Mouse (Mus musculus): ENCODE measurements at regions not wholly inside any gene's neighbourhood (a gene's known extent, or its start where the extent isn't known, plus 50 kb on each side); places are given as distances from the start of the nearest gene placed in this dataset.

- Histone ChIP-seq H3K4me1 (ENCODE audit: insufficient read depth, low read depth, low read length) (no peaks in the 10 kb centered on the region), H3K9me3 (replicated peaks) (peaks cover 21% of the 10 kb centered on the region)
- no peak for DNase-seq (ENCODE audit: low spot score)
Observed at GRCm38 (mm10) chr10:125896646-125897045, 69.3 kb upstream of the Lrig3 start.

DNA sequence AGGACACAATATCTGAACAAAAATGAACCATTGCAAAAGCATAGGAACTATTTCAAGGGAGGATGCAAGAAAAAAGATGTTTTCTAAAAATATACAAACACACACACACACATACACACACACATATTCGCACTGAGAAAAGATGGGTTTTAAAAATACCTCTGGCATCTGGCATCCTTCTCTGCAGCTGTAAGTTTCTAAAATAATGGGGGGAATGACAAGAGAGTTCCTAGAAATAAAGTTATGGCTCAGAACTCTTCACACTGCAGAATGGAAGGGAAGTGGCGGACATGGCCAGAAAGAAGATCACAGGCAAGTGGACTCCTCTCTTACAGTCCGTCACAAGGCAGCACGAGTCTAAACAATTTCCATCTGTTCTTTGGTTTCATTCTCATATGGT, 66.5 kb upstream of the Lrig3 start:
- ATAC-seq (ENCODE audit: extremely low read depth, insufficient number of reproducible peaks, low FRiP score, poor library complexity, severe bottlenecking) = no peak
- no peaks in the 10 kb centered on the region for H3K36me3 ChIP-seq (replicated peaks)
- no peak for DNase-seq (ENCODE audit: low spot score)
- no peak for TF ChIP-seq GATA1 (IDR thresholded peaks at IDR 0.05; ENCODE audit: borderline replicate concordance, low read length)
- H3K27me3 ChIP-seq (ENCODE audit: insufficient read depth, low read length) = no peaks in the 10 kb centered on the region
- H3K9me3 ChIP-seq (replicated peaks) = peaks cover 34% of the 10 kb centered on the region
- no peaks in the 10 kb centered on the region for H3K4me1 ChIP-seq (ENCODE audit: insufficient read depth, low read depth, low read length)
- H3K4me3 ChIP-seq (ENCODE audit: low read depth, low read length) = no peak overlapping the region

More at GRCm38 (mm10) chr10:125896646-125897045, 69.3 kb upstream of the Lrig3 start:
- TF ChIP-seq GATA1 (IDR thresholded peaks at IDR 0.05; ENCODE audit: borderline replicate concordance, low read length) = no peak
- TF ChIP-seq GATA2 (IDR thresholded peaks at IDR 0.05; ENCODE audit: borderline replicate concordance, low read depth, low read length) = no peak
- TF ChIP-seq CTCF (IDR thresholded peaks at IDR 0.05; ENCODE audit: low read depth, low read length) = no peak
- no peak for TF ChIP-seq TAL1 (conservative IDR thresholded peaks at IDR 0.05; ENCODE audit: low read depth, low read length)
- TF ChIP-seq POLR2AphosphoS5 (IDR thresholded peaks at IDR 0.05; ENCODE audit: insufficient replicate concordance, low read depth, low read length) = no peak
- ATAC-seq (ENCODE audit: extremely low read depth, insufficient number of reproducible peaks, low FRiP score, poor library complexity, severe bottlenecking) = no peak
- no peak overlapping the region for H3K4me3 ChIP-seq (ENCODE audit: low read depth, low read length)
- H3K27me3 ChIP-seq (ENCODE audit: insufficient read depth, low read length) = no peaks in the 10 kb centered on the region
- no peaks in the 10 kb centered on the region for H3K36me3 ChIP-seq (replicated peaks)

DNA sequence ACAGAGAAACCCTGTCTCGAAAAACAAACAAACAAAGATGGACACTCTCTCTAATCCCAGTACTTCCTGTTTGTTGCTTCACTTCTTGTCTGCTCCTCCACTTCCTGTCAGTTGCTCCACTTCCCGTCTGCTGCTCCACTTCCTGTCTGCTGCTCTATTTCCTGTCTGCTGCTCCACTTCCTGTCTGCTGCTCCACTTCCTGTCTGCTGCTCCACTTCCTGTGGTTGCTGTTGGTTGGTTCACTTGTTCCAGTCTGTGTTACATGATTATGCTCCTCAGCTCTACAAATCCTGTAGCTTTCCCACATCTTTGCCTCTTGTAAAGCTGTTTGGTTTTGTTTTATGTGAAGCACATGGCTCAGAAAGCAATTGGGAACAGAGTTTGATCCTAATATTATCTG, 65.4 kb upstream of the Lrig3 start:
- ATAC-seq (ENCODE audit: extremely low read depth, insufficient number of reproducible peaks, low FRiP score, poor library complexity, severe bottlenecking) (no peak), DNase-seq (ENCODE audit: low spot score) (no peak)
- Histone ChIP-seq H3K4me1 (ENCODE audit: insufficient read depth, low read depth, low read length) (no peaks in the 10 kb centered on the region), H3K36me3 (replicated peaks) (no peaks in the 10 kb centered on the region), H3K9me3 (replicated peaks) (peaks cover 31% of the 10 kb centered on the region), H3K4me3 (ENCODE audit: low read depth, low read length) (no peak overlapping the region), H3K27me3 (ENCODE audit: insufficient read depth, low read length) (no peaks in the 10 kb centered on the region)
- TF ChIP-seq GATA2 (IDR thresholded peaks at IDR 0.05; ENCODE audit: borderline replicate concordance, low read depth, low read length) (no peak), GATA1 (IDR thresholded peaks at IDR 0.05; ENCODE audit: borderline replicate concordance, low read length) (no peak), CTCF (IDR thresholded peaks at IDR 0.05; ENCODE audit: low read depth, low read length) (no peak), POLR2AphosphoS5 (IDR thresholded peaks at IDR 0.05; ENCODE audit: insufficient replicate concordance, low read depth, low read length) (no peak), TAL1 (conservative IDR thresholded peaks at IDR 0.05; ENCODE audit: low read depth, low read length) (no peak)

DNA sequence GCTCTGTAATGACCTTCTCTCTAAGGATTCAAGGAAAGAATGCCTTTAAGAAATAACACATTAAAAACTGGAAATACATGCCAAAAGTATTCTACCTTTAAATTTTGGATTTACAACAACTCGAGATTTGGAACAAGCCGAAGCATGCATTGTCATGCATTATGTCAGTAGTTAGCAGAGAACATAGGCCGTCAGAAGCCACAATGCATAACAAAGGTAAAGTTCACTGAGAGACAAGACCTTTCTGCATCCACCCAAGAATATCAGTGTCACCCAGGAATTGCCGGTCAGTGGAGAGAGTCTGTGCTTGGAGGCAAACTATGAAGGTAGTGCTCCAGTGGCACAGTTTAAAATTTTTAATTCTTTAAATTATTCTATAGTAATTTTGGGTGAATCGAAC, 63.3 kb upstream of the Lrig3 start:
- Histone ChIP-seq H3K9me3 (replicated peaks) (peaks cover 34% of the 10 kb centered on the region), H3K4me1 (ENCODE audit: insufficient read depth, low read depth, low read length) (no peaks in the 10 kb centered on the region), H3K27me3 (ENCODE audit: insufficient read depth, low read length) (no peaks in the 10 kb centered on the region), H3K36me3 (replicated peaks) (no peaks in the 10 kb centered on the region), H3K4me3 (ENCODE audit: low read depth, low read length) (no peak overlapping the region)
- TF ChIP-seq CTCF (IDR thresholded peaks at IDR 0.05; ENCODE audit: low read depth, low read length) (no peak), GATA2 (IDR thresholded peaks at IDR 0.05; ENCODE audit: borderline replicate concordance, low read depth, low read length) (no peak), POLR2AphosphoS5 (IDR thresholded peaks at IDR 0.05; ENCODE audit: insufficient replicate concordance, low read depth, low read length) (no peak), TAL1 (conservative IDR thresholded peaks at IDR 0.05; ENCODE audit: low read depth, low read length) (no peak), GATA1 (IDR thresholded peaks at IDR 0.05; ENCODE audit: borderline replicate concordance, low read length) (no peak)
- DNase-seq (ENCODE audit: low spot score) = no peak
- ATAC-seq (ENCODE audit: extremely low read depth, insufficient number of reproducible peaks, low FRiP score, poor library complexity, severe bottlenecking) = no peak

GRCm38 (mm10) chr10:125912207-125912606, 53.8 kb upstream of the Lrig3 start:
- H3K27me3 ChIP-seq (ENCODE audit: insufficient read depth, low read length) = no peaks in the 10 kb centered on the region
- ATAC-seq (ENCODE audit: extremely low read depth, insufficient number of reproducible peaks, low FRiP score, poor library complexity, severe bottlenecking) (no peak), DNase-seq (ENCODE audit: low spot score) (no peak)
- H3K9me3 ChIP-seq (replicated peaks) = peaks cover 27% of the 10 kb centered on the region
- H3K4me1 ChIP-seq (ENCODE audit: insufficient read depth, low read depth, low read length) = no peaks in the 10 kb centered on the region
- H3K4me3 ChIP-seq (ENCODE audit: low read depth, low read length) = no peak overlapping the region
- H3K36me3 ChIP-seq (replicated peaks) = no peaks in the 10 kb centered on the region
- TF ChIP-seq GATA2 (IDR thresholded peaks at IDR 0.05; ENCODE audit: borderline replicate concordance, low read depth, low read length) = no peak
- no peak for TF ChIP-seq GATA1 (IDR thresholded peaks at IDR 0.05; ENCODE audit: borderline replicate concordance, low read length)
- TF ChIP-seq TAL1 (conservative IDR thresholded peaks at IDR 0.05; ENCODE audit: low read depth, low read length) = no peak
- no peak for TF ChIP-seq CTCF (IDR thresholded peaks at IDR 0.05; ENCODE audit: low read depth, low read length)
- no peak for TF ChIP-seq POLR2AphosphoS5 (IDR thresholded peaks at IDR 0.05; ENCODE audit: insufficient replicate concordance, low read depth, low read length)
